Mouse (Mus musculus) heart, embryonic 10.5 days (tissue): Measurements from ENCODE around the gene Inip. TPM values are rescaled to one million over a fixed set of nuclear protein-coding genes. Genes with fewer than 3 reads are reported as not detected.

Source experiments
- DNase-seq: peaks from one replicate; pipeline ENCODE4 v3.0.0-alpha.2; 2017; ENCODE audit warnings: low spot score
- H3K27ac ChIP-seq: fragments of 300-500 bp; sonication (generic); 2 replicates; pipeline ENCODE4 v1.5.1; 2016; ENCODE audit warnings: mild to moderate bottlenecking
- H3K27me3 ChIP-seq: fragments of 300-500 bp; sonication (generic); 2 replicates; pipeline ENCODE4 v1.6.1; 2016; ENCODE audit warnings: mild to moderate bottlenecking; ENCODE audit not compliant: poor library complexity, insufficient read depth, severe bottlenecking
- H3K36me3 ChIP-seq: fragments of 300-500 bp; sonication (generic); 2 replicates; pipeline ENCODE4 v1.6.1; 2016; ENCODE audit warnings: mild to moderate bottlenecking, moderate library complexity
- H3K4me1 ChIP-seq: fragments of 300-500 bp; sonication (generic); 2 replicates; pipeline ENCODE4 v1.6.1; 2016; ENCODE audit warnings: mild to moderate bottlenecking
- H3K4me3 ChIP-seq: fragments of 300-500 bp; sonication (generic); 2 replicates; pipeline ENCODE4 v1.5.1; 2016; ENCODE audit warnings: mild to moderate bottlenecking, moderate library complexity
- H3K9me3 ChIP-seq: fragments of 300-500 bp; sonication (generic); 2 replicates; pipeline ENCODE4 v1.6.1; 2016; ENCODE audit warnings: mild to moderate bottlenecking, moderate library complexity
- WGBS: fragments of 180-500 bp; shearing (Covaris S2); methylation state at CpG from one replicate; pipeline ENCODE4 v1.1.7; 2016; 5-methylcytosine and 5-hydroxymethylcytosine counted together
- polyA plus RNA-seq: library from polyadenylated mRNA; unstranded; fragments of >200 nt; fragmentation: Nextera tagmentation; extraction: Ambion mirVana; gene quantifications from 2 replicates; pipeline ENCODE4 v1.2.1, GENCODE M21; 2016

Gene Inip
- polyA plus RNA-seq, 1 experiment from 2014 or later, result 57.5 TPM

DNA sequence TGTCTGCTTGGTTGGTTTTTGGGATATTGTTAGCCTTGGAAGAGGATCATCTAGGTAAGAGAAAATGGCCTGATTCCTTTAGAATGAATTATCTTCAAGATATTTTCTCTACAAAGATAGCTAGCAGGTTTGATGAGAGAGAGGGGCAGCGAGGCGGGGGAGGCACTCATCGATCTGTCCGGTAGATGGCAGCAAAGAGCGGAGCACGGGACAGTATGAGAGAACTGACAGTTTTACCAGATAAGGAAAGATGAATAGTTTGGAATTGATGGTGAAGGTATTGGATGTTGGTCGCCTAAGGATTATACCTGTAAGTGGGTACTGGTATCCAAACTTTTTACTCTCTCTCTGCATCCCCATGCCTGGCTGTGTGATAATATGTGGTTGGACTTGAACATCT is 14.7 kb downstream of the Inip start:
- no peaks in the 10 kb centered on the region for H3K9me3 ChIP-seq
- no peak for DNase-seq
- H3K4me1 ChIP-seq, result no peaks in the 10 kb centered on the region
- no peak overlapping the region for H3K27ac ChIP-seq
- H3K4me3 ChIP-seq, result no peak overlapping the region
- H3K36me3 ChIP-seq, result no peaks in the 10 kb centered on the region
- no peaks in the 10 kb centered on the region for H3K27me3 ChIP-seq
- WGBS, result 0% methylated on average over 7 of the region's 7 CpGs

DNA sequence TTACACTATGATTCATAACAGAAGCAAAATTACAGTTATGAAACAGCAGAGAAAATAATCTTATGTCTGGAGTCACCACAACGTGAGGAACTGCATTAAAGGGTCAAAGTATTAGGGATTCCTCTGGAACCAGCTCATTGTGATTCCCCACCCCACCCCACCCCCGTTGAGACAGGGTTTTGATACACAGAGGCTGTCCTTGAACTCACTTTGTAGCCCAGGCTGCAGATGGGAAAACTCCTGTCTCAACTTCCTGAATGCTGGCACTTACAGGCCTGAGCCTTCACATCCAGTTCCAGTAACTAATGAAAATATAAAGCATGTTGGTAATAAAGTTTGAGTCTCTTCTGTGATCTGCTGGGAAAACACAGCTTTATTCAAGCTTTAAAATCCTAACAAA is 16.0 kb downstream of the Inip start:
- Histone ChIP-seq H3K27ac (no peak overlapping the region), H3K4me3 (no peak overlapping the region), H3K27me3 (no peaks in the 10 kb centered on the region), H3K36me3 (no peaks in the 10 kb centered on the region), H3K4me1 (no peaks in the 10 kb centered on the region), H3K9me3 (no peaks in the 10 kb centered on the region)
- 28% methylated on average over 2 of the region's 2 CpGs for WGBS
- no peak for DNase-seq

GRCm38 (mm10) chr4:59783685-59784279 is 17.6 kb downstream of the Inip start:
- Histone ChIP-seq H3K36me3 (no peaks in the 10 kb centered on the region), H3K4me1 (peaks cover 3% of the 10 kb centered on the region; the same call in 1 of the 2 replicates), H3K27ac (peak overlapping the region; percentile 93), H3K4me3 (peak overlapping the region; percentile 92), H3K9me3 (no peaks in the 10 kb centered on the region), H3K27me3 (no peaks in the 10 kb centered on the region)
- DNase-seq, result peak; percentile 99
- 1% methylated on average over 36 of the region's 36 CpGs for WGBS

GRCm38 (mm10) chr4:59782853-59783684 is 18.3 kb downstream of the Inip start:
- no peaks in the 10 kb centered on the region for H3K27me3 ChIP-seq
- DNase-seq, result peak; percentile 82
- peak overlapping the region; percentile 92 for H3K4me3 ChIP-seq
- no peaks in the 10 kb centered on the region for H3K9me3 ChIP-seq
- under 1% methylated on average over 47 of the region's 47 CpGs for WGBS
- H3K4me1 ChIP-seq, result peaks cover 5% of the 10 kb centered on the region; the same call in 1 of the 2 replicates
- H3K36me3 ChIP-seq, result no peaks in the 10 kb centered on the region
- peak overlapping the region; percentile 93 for H3K27ac ChIP-seq

DNA sequence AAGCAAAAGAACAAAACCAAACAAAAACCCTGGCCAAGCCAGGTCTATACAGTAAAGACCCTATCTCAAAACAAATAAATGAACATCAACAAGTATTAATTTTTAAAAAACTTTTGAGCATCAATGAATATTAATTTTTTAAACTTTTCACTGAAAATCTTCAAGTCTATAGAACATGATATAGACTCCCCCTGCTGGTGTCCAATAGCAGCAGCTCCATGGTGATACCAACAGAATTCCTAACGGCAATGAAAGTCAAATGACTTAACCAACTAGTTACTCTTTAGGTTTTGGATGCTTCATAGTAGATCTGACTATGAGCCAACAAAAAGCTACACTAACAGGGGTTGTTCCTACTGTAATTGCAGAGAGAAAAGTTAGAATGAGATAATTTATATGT is 20.8 kb downstream of the Inip start:
- Histone ChIP-seq H3K27ac (no peak overlapping the region), H3K36me3 (peaks cover 9% of the 10 kb centered on the region; the same call in 1 of the 2 replicates), H3K9me3 (no peaks in the 10 kb centered on the region), H3K4me1 (peaks cover 19% of the 10 kb centered on the region), H3K27me3 (no peaks in the 10 kb centered on the region), H3K4me3 (no peak overlapping the region)
- 39% methylated on average over 1 of the region's 1 CpGs for WGBS
- DNase-seq, result no peak

DNA sequence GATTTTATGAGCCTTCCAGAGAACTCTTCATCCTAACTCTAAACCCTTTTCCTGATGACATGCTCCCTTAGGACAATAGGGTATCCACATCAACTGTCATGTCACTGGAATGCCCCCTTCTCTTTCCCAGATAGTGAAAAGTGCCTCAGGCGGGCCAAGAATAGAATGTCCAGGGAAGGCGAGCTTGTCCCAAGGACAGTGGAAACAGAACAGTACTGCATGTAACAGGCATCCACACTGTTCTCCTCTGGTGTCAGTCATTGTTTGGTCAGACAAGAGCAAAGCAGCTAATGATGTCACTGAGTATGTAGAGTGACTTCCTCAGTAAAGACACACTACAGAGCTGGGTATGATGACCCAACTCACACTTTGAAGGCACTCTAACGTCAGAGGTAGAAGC is 23.6 kb downstream of the Inip start:
- H3K4me1 ChIP-seq, result peaks cover 19% of the 10 kb centered on the region
- no peak overlapping the region for H3K4me3 ChIP-seq
- H3K27me3 ChIP-seq, result no peaks in the 10 kb centered on the region
- H3K9me3 ChIP-seq, result no peaks in the 10 kb centered on the region
- H3K36me3 ChIP-seq, result peaks cover 27% of the 10 kb centered on the region
- peak overlapping the region; percentile 54 for H3K27ac ChIP-seq
- peak; percentile 82 for DNase-seq
- 40% methylated on average over 3 of the region's 3 CpGs for WGBS

DNA sequence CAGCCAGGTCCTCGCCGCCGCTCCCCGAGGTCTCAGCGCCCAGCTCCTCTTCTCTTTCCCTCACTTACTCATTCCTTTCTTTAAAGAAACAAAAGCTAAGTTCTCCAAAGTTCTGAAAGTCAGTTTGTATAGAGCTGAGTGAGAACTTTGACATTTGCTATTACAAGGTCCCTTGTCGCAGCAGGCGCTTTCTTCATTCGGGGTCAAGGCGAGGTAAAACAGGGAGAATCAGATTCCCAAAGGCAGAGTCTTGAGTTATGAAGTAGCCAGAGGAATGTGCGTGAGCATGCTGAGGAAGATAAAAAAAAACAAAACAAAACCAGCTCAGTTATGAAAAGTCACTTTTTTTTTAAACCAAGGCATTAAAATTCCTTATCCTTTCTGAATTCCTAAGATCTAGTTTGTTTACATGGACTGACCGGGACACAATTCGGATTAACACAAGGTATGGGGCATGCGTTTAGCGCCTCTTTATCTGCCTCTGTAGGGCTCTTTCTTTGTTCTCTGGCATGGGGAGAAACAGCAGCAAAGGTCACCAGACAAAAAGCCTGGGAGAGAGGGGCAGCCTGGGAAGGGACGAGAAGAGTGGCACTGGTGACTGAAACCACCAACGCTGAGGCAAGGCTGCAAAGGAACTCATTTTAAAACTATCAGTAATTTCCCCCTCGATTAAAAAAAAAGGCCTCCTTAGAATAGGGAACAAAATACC is 29.1 kb downstream of the Inip start:
- H3K4me1 ChIP-seq, result peaks cover 14% of the 10 kb centered on the region
- H3K27me3 ChIP-seq, result no peaks in the 10 kb centered on the region
- peaks cover 60% of the 10 kb centered on the region for H3K36me3 ChIP-seq
- WGBS, result 68% methylated on average over 17 of the region's 17 CpGs
- H3K4me3 ChIP-seq, result no peak overlapping the region
- no peak for DNase-seq
- H3K9me3 ChIP-seq, result no peaks in the 10 kb centered on the region
- H3K27ac ChIP-seq, result peak overlapping the region; percentile 45; the same call in 1 of the 2 replicates

- H3K4me1 ChIP-seq, result peaks cover 19% of the 10 kb centered on the region
- H3K36me3 ChIP-seq, result peaks cover 32% of the 10 kb centered on the region
- H3K27ac ChIP-seq, result no peak overlapping the region
- WGBS, result 75% methylated on average over 2 of the region's 2 CpGs
- no peak for DNase-seq
- H3K9me3 ChIP-seq, result no peaks in the 10 kb centered on the region
- no peak overlapping the region for H3K4me3 ChIP-seq
- no peaks in the 10 kb centered on the region for H3K27me3 ChIP-seq
Measured at GRCm38 (mm10) chr4:59767717-59768116, 33.7 kb downstream of the Inip start.

DNA sequence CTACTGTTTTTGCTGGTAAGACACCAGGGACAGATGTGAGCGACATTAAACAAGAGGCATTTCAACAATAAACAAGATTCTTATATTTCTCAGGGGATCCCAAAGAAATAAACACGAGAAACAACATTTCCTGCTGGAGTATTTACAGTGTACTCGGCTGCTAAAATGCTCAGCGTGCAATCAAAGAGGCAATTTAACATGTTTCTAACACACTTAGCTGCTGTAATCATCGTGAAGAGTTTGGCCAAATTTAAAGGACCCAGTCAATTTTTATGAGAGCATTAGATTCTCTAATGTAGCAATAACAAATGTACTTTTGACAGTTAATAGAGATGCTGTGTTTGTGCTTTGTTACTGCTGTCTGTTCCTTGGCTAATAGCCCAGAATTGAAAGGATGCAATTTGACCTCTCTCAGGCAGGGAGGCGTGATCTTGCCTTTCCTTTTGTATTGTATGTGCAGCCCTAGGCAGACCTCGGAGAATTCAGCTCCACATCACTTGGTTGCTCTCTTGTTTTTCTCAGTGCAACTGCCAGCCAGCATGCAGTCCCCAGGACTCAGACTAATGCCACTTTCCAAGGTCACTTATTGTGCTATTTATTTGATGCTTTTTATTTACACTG is 35.9 kb downstream of the Inip start:
- Histone ChIP-seq H3K9me3 (no peaks in the 10 kb centered on the region), H3K4me3 (no peak overlapping the region), H3K36me3 (peaks cover 15% of the 10 kb centered on the region), H3K27ac (peak overlapping the region; percentile 30; the same call in 1 of the 2 replicates), H3K4me1 (peaks cover 13% of the 10 kb centered on the region), H3K27me3 (no peaks in the 10 kb centered on the region)
- DNase-seq, result no peak
- WGBS, result 57% methylated on average over 7 of the region's 7 CpGs

GRCm38 (mm10) chr4:59764950-59765349 is 36.4 kb downstream of the Inip start:
- H3K27me3 ChIP-seq, result no peaks in the 10 kb centered on the region
- H3K9me3 ChIP-seq, result no peaks in the 10 kb centered on the region
- H3K27ac ChIP-seq, result peak overlapping the region; percentile 30; the same call in 1 of the 2 replicates
- H3K4me1 ChIP-seq, result peaks cover 13% of the 10 kb centered on the region
- 69% methylated on average over 7 of the region's 7 CpGs for WGBS
- no peak for DNase-seq
- peaks cover 9% of the 10 kb centered on the region for H3K36me3 ChIP-seq
- H3K4me3 ChIP-seq, result no peak overlapping the region

GRCm38 (mm10) chr4:59761365-59761729 is 40.0 kb downstream of the Inip start:
- Histone ChIP-seq H3K27me3 (no peaks in the 10 kb centered on the region), H3K9me3 (no peaks in the 10 kb centered on the region), H3K4me3 (no peak overlapping the region), H3K36me3 (no peaks in the 10 kb centered on the region), H3K27ac (no peak overlapping the region), H3K4me1 (peaks cover 13% of the 10 kb centered on the region)
- DNase-seq, result no peak
- WGBS, result 86% methylated on average over 4 of the region's 4 CpGs

DNA sequence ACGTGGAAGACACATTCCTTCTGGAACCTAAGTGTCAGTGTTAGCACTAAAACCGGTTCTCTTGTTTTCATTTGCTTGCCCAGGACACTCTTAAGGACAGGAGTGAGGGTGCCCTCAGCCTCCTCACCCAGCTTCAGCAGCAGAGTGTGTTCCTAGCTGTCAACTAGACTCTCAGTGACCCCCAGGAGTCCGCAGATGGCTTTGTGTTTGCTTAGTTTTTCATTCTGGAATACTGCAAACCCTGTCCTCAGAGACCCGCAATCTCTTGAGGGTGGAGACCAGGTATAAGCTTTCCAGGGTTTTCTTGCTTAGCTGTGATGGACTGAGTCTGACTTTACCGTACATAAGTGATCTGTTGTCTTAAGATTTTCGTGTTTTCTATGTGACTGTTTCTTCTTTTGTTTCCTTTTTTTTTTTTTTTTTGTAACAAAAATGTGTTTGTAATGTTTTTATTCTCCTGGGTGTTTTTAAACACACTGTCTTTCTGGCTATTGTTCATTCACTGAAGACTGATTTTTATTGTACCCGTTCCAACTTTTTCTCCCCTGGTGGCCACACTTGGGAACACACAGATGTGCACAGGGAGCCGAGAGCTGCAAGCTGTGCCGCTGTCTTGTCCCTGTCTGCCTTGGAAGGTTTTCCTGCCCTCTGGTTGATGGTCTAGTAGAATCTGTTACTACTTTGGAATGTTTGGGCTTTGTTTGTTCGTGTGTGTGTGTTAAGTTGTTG is 40.6 kb downstream of the Inip start:
- no peak overlapping the region for H3K4me3 ChIP-seq
- no peak for DNase-seq

More for the DNA sequence above, 40.6 kb downstream of the Inip start:
- no peaks in the 10 kb centered on the region for H3K27me3 ChIP-seq
- H3K4me1 ChIP-seq, result peaks cover 12% of the 10 kb centered on the region
- 63% methylated on average over 10 of the region's 10 CpGs for WGBS
- H3K27ac ChIP-seq, result no peak overlapping the region
- H3K9me3 ChIP-seq, result no peaks in the 10 kb centered on the region
- no peaks in the 10 kb centered on the region for H3K36me3 ChIP-seq
